Mouse (Mus musculus) forebrain, embryonic 14.5 days (tissue): ENCODE data around the gene Mcm2. TPM values are rescaled to one million over a fixed set of nuclear protein-coding genes. Genes with fewer than 3 reads are reported as not detected.

ENCODE experiments used
- ATAC-seq: fragments of 200-750 bp; cut with Nextera tagmentation; 2 replicates; pipeline ENCODE4 v1.8.0; 2017; ENCODE audit warnings: mild to moderate bottlenecking, moderate library complexity
- DNase-seq: peaks from one replicate; pipeline ENCODE4 v3.0.0-alpha.2; 2015; ENCODE audit warnings: low spot score
- H3K27ac ChIP-seq: fragments of 300-500 bp; sonication (generic); 2 replicates; pipeline ENCODE4 v1.5.1; 2014; ENCODE audit warnings: low read depth, mild to moderate bottlenecking, control low read depth, low read length, moderate library complexity
- H3K27me3 ChIP-seq: fragments of 300-500 bp; sonication (generic); replicated peaks from 2 replicates; pipeline ENCODE4 v1.6.1; 2014; ENCODE audit warnings: low read length, control low read depth, mixed read lengths; ENCODE audit not compliant: control insufficient read depth, insufficient read depth
- H3K36me3 ChIP-seq: fragments of 300-500 bp; sonication (generic); 2 replicates; pipeline ENCODE4 v1.6.1; 2014; ENCODE audit warnings: low read length, control low read depth; ENCODE audit not compliant: control insufficient read depth, insufficient read depth
- H3K4me1 ChIP-seq: fragments of 300-500 bp; sonication (generic); 2 replicates; pipeline ENCODE4 v1.6.1; 2014; ENCODE audit warnings: antibody characterized with exemption, low read length, control low read depth; ENCODE audit not compliant: control insufficient read depth, insufficient read depth
- H3K4me2 ChIP-seq: fragments of 300-500 bp; sonication (generic); 2 replicates; pipeline ENCODE4 v1.6.1; 2014; ENCODE audit warnings: mild to moderate bottlenecking, control low read depth, low read length
- H3K4me3 ChIP-seq: fragments of 300-500 bp; sonication (generic); 2 replicates; pipeline ENCODE4 v1.5.1; 2014; ENCODE audit warnings: low read depth, low read length, control low read depth
- H3K9ac ChIP-seq: fragments of 300-500 bp; sonication (generic); 2 replicates; pipeline ENCODE4 v1.6.1; 2014; ENCODE audit warnings: mild to moderate bottlenecking, low read length, control low read depth, moderate library complexity
- H3K9me3 ChIP-seq: fragments of 300-500 bp; sonication (generic); replicated peaks from 2 replicates; pipeline ENCODE4 v1.6.1; 2016; ENCODE audit warnings: low read length, control low read depth, mixed read lengths; ENCODE audit not compliant: control insufficient read depth
- WGBS: fragments of 180-500 bp; shearing (Covaris S2); extraction: QIAGEN DNeasy Blood & Tissue Kit; methylation state at CpG from one replicate; pipeline ENCODE4 v1.1.7; 2014; 5-methylcytosine and 5-hydroxymethylcytosine counted together
- polyA plus RNA-seq: library from polyadenylated mRNA; unstranded; fragments of >200 nt; fragmentation: Nextera tagmentation; extraction: Ambion mirVana; gene quantifications from 2 replicates; pipeline ENCODE4 v1.2.1, GENCODE M21; 2014

The Mcm2 gene
- polyA plus RNA-seq, 1 experiment from 2014 or later, result 82.8 TPM

- Histone ChIP-seq H3K9ac (no peak overlapping the region), H3K4me3 (no peak overlapping the region), H3K9me3 (no peaks in the 10 kb centered on the region), H3K36me3 (peaks cover 80% of the 10 kb centered on the region), H3K4me1 (no peaks in the 10 kb centered on the region), H3K4me2 (no peak overlapping the region), H3K27me3 (no peaks in the 10 kb centered on the region), H3K27ac (no peak overlapping the region)
- no peak for DNase-seq
- WGBS, result 94% methylated on average over 13 of the region's 13 CpGs
- ATAC-seq, result no peak
These were observed 9.1 kb downstream of the Mcm2 start for GRCm38 (mm10) chr6:88889410-88890042.

- ATAC-seq, result peak; percentile 64
- Histone ChIP-seq H3K9ac (peak overlapping the region; percentile 8; the same call in 1 of the 2 replicates), H3K27me3 (no peaks in the 10 kb centered on the region), H3K27ac (peak overlapping the region; percentile 5; the same call in 1 of the 2 replicates), H3K9me3 (no peaks in the 10 kb centered on the region), H3K4me3 (no peak overlapping the region), H3K4me2 (no peak overlapping the region), H3K4me1 (0 out of 2 replicates have a peak, but pooled peaks cover 2% of the 10 kb centered on the region), H3K36me3 (peaks cover 78% of the 10 kb centered on the region)
- no peak for DNase-seq
- WGBS, result 59% methylated on average over 2 of the region's 2 CpGs
These were observed 12.1 kb downstream of the Mcm2 start for GRCm38 (mm10) chr6:88886417-88886967.

- WGBS, result 91% methylated on average over 12 of the region's 12 CpGs
- Histone ChIP-seq H3K4me1 (0 out of 2 replicates have a peak, but pooled peaks cover 2% of the 10 kb centered on the region), H3K4me2 (no peak overlapping the region), H3K9ac (no peak overlapping the region), H3K36me3 (peaks cover 72% of the 10 kb centered on the region), H3K27ac (0 out of 2 replicates have a peak overlapping the region, but pooled peaks have one; percentile 5), H3K4me3 (no peak overlapping the region), H3K9me3 (no peaks in the 10 kb centered on the region), H3K27me3 (no peaks in the 10 kb centered on the region)
- ATAC-seq (no peak), DNase-seq (no peak)
These were observed 12.8 kb downstream of the Mcm2 start for GRCm38 (mm10) chr6:88885644-88886416.

- H3K9me3 ChIP-seq, result no peaks in the 10 kb centered on the region
- H3K27ac ChIP-seq, result no peak overlapping the region
- H3K9ac ChIP-seq, result no peak overlapping the region
- H3K27me3 ChIP-seq, result no peaks in the 10 kb centered on the region
- H3K4me3 ChIP-seq, result no peak overlapping the region
- H3K4me2 ChIP-seq, result no peak overlapping the region
- ATAC-seq (no peak), DNase-seq (no peak)
- 0 out of 2 replicates have a peak, but pooled peaks cover 2% of the 10 kb centered on the region for H3K4me1 ChIP-seq
- WGBS, result 98% methylated on average over 17 of the region's 17 CpGs
- peaks cover 67% of the 10 kb centered on the region for H3K36me3 ChIP-seq
These were observed 13.9 kb downstream of the Mcm2 start for GRCm38 (mm10) chr6:88884690-88885089.

GRCm38 (mm10) chr6:88884195-88884594, 14.4 kb downstream of the Mcm2 start:
- no peak overlapping the region for H3K27ac ChIP-seq

GRCm38 (mm10) chr6:88881334-88881733, 17.2 kb downstream of the Mcm2 start:
- WGBS, result 46% methylated on average over 7 of the region's 7 CpGs
- peak; percentile 67 for DNase-seq
- H3K4me2 ChIP-seq, result no peak overlapping the region
- peaks cover 36% of the 10 kb centered on the region for H3K36me3 ChIP-seq
- H3K4me1 ChIP-seq, result 0 out of 2 replicates have a peak, but pooled peaks cover 2% of the 10 kb centered on the region
- H3K4me3 ChIP-seq, result no peak overlapping the region
- H3K9ac ChIP-seq, result no peak overlapping the region; the same call in 1 of the 2 replicates
- no peaks in the 10 kb centered on the region for H3K9me3 ChIP-seq
- no peaks in the 10 kb centered on the region for H3K27me3 ChIP-seq
- ATAC-seq, result peak; percentile 55; the same call in 1 of the 2 replicates
- H3K27ac ChIP-seq, result peak overlapping the region; percentile 53; the same call in 1 of the 2 replicates

More at GRCm38 (mm10) chr6:88884195-88884594, 14.4 kb downstream of the Mcm2 start:
- H3K4me3 ChIP-seq, result no peak overlapping the region
- no peak overlapping the region for H3K4me2 ChIP-seq
- WGBS, result 98% methylated on average over 10 of the region's 10 CpGs
- no peak for DNase-seq
- no peaks in the 10 kb centered on the region for H3K9me3 ChIP-seq
- 0 out of 2 replicates have a peak, but pooled peaks cover 2% of the 10 kb centered on the region for H3K4me1 ChIP-seq
- no peak overlapping the region for H3K9ac ChIP-seq
- ATAC-seq, result no peak
- no peaks in the 10 kb centered on the region for H3K27me3 ChIP-seq
- peaks cover 63% of the 10 kb centered on the region for H3K36me3 ChIP-seq

GRCm38 (mm10) chr6:88879471-88879870, 19.1 kb downstream of the Mcm2 start:
- no peak overlapping the region for H3K4me2 ChIP-seq
- no peak overlapping the region for H3K4me3 ChIP-seq
- H3K9me3 ChIP-seq, result no peaks in the 10 kb centered on the region
- 0 out of 2 replicates have a peak, but pooled peaks cover 2% of the 10 kb centered on the region for H3K4me1 ChIP-seq
- H3K9ac ChIP-seq, result no peak overlapping the region
- DNase-seq (no peak), ATAC-seq (no peak)
- no peak overlapping the region for H3K27ac ChIP-seq
- WGBS, result 66% methylated on average over 4 of the region's 4 CpGs
- no peaks in the 10 kb centered on the region for H3K27me3 ChIP-seq
- peaks cover 21% of the 10 kb centered on the region for H3K36me3 ChIP-seq

- DNase-seq (peak; percentile 92), ATAC-seq (peak; percentile 71)
- WGBS, result 9% methylated on average over 33 of the region's 63 CpGs
- Histone ChIP-seq H3K36me3 (0 out of 2 replicates have a peak, but pooled peaks cover 2% of the 10 kb centered on the region), H3K9ac (peak within 1 kb of the TSS; percentile 98), H3K27ac (peak within 1 kb of the TSS; percentile 94), H3K27me3 (no peaks in the 10 kb centered on the region), H3K4me1 (peaks cover 32% of the 10 kb centered on the region), H3K9me3 (no peaks in the 10 kb centered on the region), H3K4me2 (peak within 1 kb of the TSS; percentile 67), H3K4me3 (peak within 1 kb of the TSS; percentile 95)
These were observed 23.6 kb downstream of the Mcm2 start, which contains the start of gene Podxl2 for GRCm38 (mm10) chr6:88874868-88875508. Gene Podxl2 (minus strand): TSS chr6:88875044.
